Comparison of ENCODE assay signal across 18 mouse cellular contexts in genomic region chr3:96118702-96119101, GRCm38 (mm10).
"Had no signal": no experiment of that assay in that cellular context is flagged by ENCODE, and none has a peak within 500 bp of the region (broad histone marks: within the 10 kb centered on the region; RNA-seq: fewer than 3 reads in every experiment).

No protein-coding gene starts in this region.

- H3K36me3 ChIP-seq: midbrain, embryonic 13.5 days; midbrain, embryonic 15.5 days; neural tube, embryonic 13.5 days; neural tube, embryonic 15.5 days; stomach, embryonic 15.5 days had no signal

- H3K4me1 ChIP-seq: midbrain, embryonic 13.5 days; midbrain, embryonic 15.5 days; neural tube, embryonic 13.5 days; neural tube, embryonic 15.5 days; stomach, embryonic 15.5 days had no signal

- H3K27me3 ChIP-seq: midbrain, embryonic 13.5 days; midbrain, embryonic 15.5 days; neural tube, embryonic 13.5 days; neural tube, embryonic 15.5 days; stomach, embryonic 15.5 days had no signal

- H3K9ac ChIP-seq: lung, embryonic 14.5 days; midbrain, embryonic 13.5 days; midbrain, embryonic 15.5 days; neural tube, embryonic 13.5 days; neural tube, embryonic 15.5 days; stomach, embryonic 15.5 days had no signal

- ATAC-seq: midbrain, embryonic 13.5 days; midbrain, embryonic 15.5 days had no signal

- H3K9me3 ChIP-seq: midbrain, embryonic 13.5 days; midbrain, embryonic 15.5 days; neural tube, embryonic 13.5 days; neural tube, embryonic 15.5 days; stomach, embryonic 15.5 days had no signal

- H3K4me2 ChIP-seq: lung, embryonic 14.5 days; midbrain, embryonic 11.5 days; midbrain, embryonic 13.5 days; midbrain, embryonic 15.5 days; neural tube, embryonic 13.5 days; neural tube, embryonic 15.5 days; stomach, embryonic 15.5 days had no signal

- H3K4me3 ChIP-seq: midbrain, embryonic 13.5 days; midbrain, embryonic 15.5 days; neural tube, embryonic 13.5 days; neural tube, embryonic 15.5 days; stomach, embryonic 15.5 days had no signal

- H3K27ac ChIP-seq: midbrain, embryonic 13.5 days; midbrain, embryonic 15.5 days; neural tube, embryonic 13.5 days; neural tube, embryonic 15.5 days; stomach, embryonic 15.5 days; stomach, postnatal 0 days had no signal

- DNase-seq: lung, adult 18-20 months; lung, embryonic 14.5 days; lung, postnatal 10 days; lung, postnatal 4 days; retina, postnatal 1 day; right cerebral cortex, postnatal 25 days; right cerebral cortex, postnatal 4 days; spleen, adult 18-20 months; thymus, adult 2 months; thymus, postnatal 25 days; thymus, postnatal 4 days had no signal
